Mouse (Mus musculus): ENCODE data around the gene H1foo.

DNA sequence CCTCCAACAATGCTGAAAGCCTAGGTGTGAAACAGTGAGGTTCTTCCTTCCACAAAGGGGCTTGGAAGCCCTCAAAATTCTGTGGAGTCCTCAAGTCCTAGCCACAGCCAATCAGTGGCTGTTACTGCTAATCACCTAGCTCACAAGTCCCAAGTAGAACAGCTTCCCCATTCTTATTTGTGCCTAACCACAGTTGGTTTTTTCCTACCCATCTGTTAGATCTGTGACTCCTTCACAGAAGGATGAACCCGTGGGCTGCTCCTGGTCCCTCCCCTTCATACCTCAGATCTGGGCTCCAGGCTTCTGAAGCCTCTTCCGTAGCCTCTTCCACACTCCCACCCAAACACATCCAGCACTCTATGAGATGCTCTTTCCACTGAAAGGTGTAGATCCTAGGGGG is 37.9 kb upstream of the H1foo start:
- TF ChIP-seq CTCF (IDR thresholded peaks at IDR 0.05; ENCODE audit: low read depth, low read length), result no peak
- no peak for TF ChIP-seq GATA1 (IDR thresholded peaks at IDR 0.05; ENCODE audit: borderline replicate concordance, low read length)
